Mouse (Mus musculus) lung, postnatal 0 days (tissue): ENCODE measurements around the gene Zfp366.

Experiments used
- CTCF ChIP-seq: IDR thresholded peaks from 2 replicates; pipeline ENCODE4 v1.5.1; 2016; ENCODE audit warnings: antibody characterized with exemption, mild to moderate bottlenecking
- EP300 ChIP-seq: IDR thresholded peaks from 2 replicates; pipeline ENCODE4 v1.6.1; 2016; ENCODE audit warnings: antibody characterized with exemption, mild to moderate bottlenecking, control low read depth

DNA sequence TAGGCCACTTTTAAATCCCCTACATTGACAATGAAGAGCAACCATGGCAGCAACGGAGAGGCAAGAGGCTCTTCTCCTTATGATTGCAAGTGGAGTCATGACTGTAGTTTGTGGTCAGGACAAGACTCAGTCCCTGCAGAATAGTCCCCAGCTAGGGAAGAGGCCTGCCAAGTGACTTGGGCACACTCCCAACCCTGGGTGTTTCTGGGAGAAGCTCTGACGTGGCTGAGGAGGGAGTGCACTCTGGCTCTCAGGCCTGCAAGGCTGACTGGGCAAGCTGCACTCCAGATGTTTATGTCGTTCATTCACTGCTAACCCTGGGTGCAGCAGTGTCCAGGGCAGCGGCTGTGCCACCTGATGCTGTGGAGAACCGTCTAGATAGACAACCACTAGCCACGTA, 15.2 kb upstream of the Zfp366 start:
- no peak for TF ChIP-seq CTCF
- TF ChIP-seq EP300: no peak
